Mouse (Mus musculus) thymus, adult 2 months (tissue): ENCODE results near the gene Sirt4.

Experiments
- CTCF ChIP-seq: fragments of 200-500 bp; IDR thresholded peaks from 2 replicates; pipeline ENCODE4 v1.5.1; 2012; ENCODE audit warnings: mild to moderate bottlenecking, control low read depth, low read length, moderate library complexity, borderline replicate concordance; ENCODE audit not compliant: control insufficient read depth, poor library complexity, insufficient read depth; ENCODE audit errors: extremely low read depth
- POLR2A ChIP-seq: fragments of 200-500 bp; IDR thresholded peaks from 2 replicates; pipeline ENCODE4 v1.6.1; 2012; ENCODE audit warnings: mild to moderate bottlenecking, low read length, control low read depth, moderate library complexity; ENCODE audit not compliant: control insufficient read depth, poor library complexity, insufficient read depth; ENCODE audit errors: extremely low read depth

DNA sequence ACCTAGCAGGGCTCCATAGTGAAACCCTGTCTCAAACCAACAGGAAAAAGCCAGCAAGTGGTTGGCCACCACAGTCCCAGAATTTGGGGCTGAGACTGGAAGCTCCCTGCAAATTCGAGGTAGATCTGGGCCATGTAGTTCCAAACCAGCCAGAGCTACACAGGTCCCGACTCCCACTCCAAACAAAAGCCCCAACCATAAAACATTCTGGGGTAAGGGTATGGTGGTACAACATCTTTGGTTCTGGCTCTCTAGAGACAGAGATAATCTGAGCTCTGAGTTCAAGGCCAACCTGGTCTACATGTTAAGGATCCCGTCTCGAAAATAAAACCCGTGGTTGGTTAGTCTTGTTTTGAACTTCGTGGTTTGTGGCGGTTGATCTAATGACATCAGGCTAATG, 28.7 kb downstream of the Sirt4 start:
- TF ChIP-seq CTCF = no peak
- TF ChIP-seq POLR2A = no peak
